Mouse (Mus musculus) bone marrow macrophage, adult 2 months (primary cell): Measurements from ENCODE around the gene Tmsb15l. TPM values are rescaled to one million over a fixed set of nuclear protein-coding genes. Genes with fewer than 3 reads are reported as not detected.
"Not testable (repeated sequence)": the region's sequence is repeated elsewhere in the genome, so short reads cannot be mapped to it uniquely, and the experiment has no call there.

Experiments
- H3K27ac ChIP-seq: 2 replicates; pipeline ENCODE4 v1.5.1; 2012; ENCODE audit warnings: low read depth, low read length; ENCODE audit not compliant: insufficient read depth
- H3K4me1 ChIP-seq: 2 replicates; pipeline ENCODE4 v1.6.1; 2012; ENCODE audit warnings: low read length; ENCODE audit not compliant: control insufficient read depth, insufficient read depth
- H3K4me3 ChIP-seq: 2 replicates; pipeline ENCODE4 v1.5.1; 2012; ENCODE audit warnings: mild to moderate bottlenecking, low read length, moderate library complexity; ENCODE audit not compliant: insufficient read depth
- CTCF ChIP-seq: IDR thresholded peaks from 2 replicates; pipeline ENCODE4 v1.5.1; 2012; ENCODE audit warnings: low read depth, mild to moderate bottlenecking, low read length, moderate library complexity
- POLR2A ChIP-seq: IDR thresholded peaks from 2 replicates; pipeline ENCODE4 v1.6.1; 2012; ENCODE audit warnings: mild to moderate bottlenecking, low read depth, low read length, borderline replicate concordance
- polyA plus RNA-seq: library from polyadenylated mRNA; stranded (reverse); fragments of >200 nt; gene quantifications from 2 replicates; pipeline ENCODE4 v1.2.4, GENCODE M21; 2012; ENCODE audit not compliant: missing spikeins, insufficient read depth, insufficient read length

The Tmsb15l gene
- polyA plus RNA-seq, 1 experiment: not detected

DNA sequence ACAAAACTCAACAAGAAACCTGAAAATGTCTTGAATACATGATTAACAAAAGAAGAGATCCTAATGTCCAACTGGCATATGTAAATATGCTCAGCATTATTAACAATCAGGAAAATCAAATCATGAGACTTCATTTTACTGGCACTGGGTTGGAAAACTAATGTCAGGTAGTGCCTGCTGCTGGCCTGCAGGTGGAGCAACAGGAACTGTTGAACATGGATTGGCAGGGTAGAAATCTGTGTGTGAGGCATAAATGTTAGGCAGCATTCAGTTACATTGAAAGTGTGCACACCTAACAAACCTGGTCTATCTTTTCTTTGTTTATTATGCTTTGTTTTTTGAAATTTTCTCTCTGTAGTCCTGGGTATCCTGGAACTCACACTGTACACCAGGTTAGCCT, 1.9 kb upstream of the Tmsb15l start:
- Histone ChIP-seq H3K27ac (no peak overlapping the region), H3K4me3 (no peak overlapping the region), H3K4me1 (no peaks in the 10 kb centered on the region)
- TF ChIP-seq POLR2A (no peak), CTCF (no peak)

DNA sequence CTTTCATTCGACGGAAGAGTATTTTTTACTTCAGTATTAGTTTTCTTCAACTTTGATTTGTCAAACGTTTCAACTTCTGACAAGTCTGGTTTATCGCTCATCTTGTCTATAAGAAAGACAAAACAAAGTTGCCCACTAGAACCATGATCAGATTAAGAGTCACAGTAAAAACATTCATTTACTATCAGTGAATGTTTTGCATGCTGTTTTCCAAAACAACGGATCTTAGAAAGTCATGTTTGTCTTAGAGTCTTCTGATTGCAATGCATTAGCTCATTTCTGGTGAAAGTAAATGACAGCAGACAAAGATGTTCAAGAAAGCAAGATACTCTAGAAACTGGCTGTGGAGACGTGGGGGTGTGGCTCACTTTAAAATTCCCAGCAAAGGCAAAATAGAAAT, 1.3 kb downstream of the Tmsb15l start, which contains the start of gene Tmsb15b2:
Gene Tmsb15b2 (minus strand): TSS at position 101 of the 400 bp plus-strand sequence.
- H3K4me3 ChIP-seq, H3K27ac ChIP-seq, H3K4me1 ChIP-seq: not testable (repeated sequence)

DNA sequence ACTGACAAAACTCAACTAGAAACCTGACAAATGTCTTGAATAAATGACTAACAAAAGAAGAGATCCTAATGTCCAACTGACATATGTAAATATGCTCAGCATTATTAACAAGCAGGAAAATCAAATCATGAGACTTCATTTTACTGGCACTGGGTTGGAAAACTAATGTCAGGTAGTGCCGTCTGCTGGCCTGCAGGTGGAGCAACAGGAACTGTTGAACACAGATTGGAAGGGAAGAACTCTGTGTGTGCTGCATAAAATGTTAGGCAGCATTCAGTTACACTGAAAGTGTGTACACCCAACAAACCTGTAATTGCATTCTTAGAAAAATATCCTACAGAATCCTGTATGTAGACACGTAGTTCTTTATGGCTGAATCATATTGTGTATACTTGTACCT, 17.0 kb downstream of the Tmsb15l start:
- no peak overlapping the region for H3K27ac ChIP-seq
- no peak overlapping the region for H3K4me3 ChIP-seq
- no peak for TF ChIP-seq CTCF
- TF ChIP-seq POLR2A: no peak
- no peaks in the 10 kb centered on the region for H3K4me1 ChIP-seq

DNA sequence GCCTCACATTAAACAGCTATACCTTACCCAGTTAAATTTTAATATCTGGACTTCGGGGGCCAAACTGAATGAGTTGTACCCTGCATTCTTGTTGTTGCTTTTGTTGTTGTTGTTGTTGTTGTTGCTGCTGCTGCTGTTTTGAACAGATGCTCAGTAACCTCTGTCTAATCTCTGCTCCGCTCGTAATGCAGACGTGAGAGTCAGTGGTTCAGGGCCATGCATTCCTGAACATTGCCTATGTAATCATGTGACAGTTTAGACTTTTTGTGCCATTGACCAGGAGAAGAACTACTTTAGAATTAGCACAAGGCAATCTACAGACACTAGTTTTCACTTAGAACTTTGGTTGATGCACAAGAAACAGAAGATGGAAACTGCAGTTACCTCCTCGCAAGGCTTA, 18.4 kb downstream of the Tmsb15l start:
- H3K4me3 ChIP-seq, H3K27ac ChIP-seq: not testable (repeated sequence)

DNA sequence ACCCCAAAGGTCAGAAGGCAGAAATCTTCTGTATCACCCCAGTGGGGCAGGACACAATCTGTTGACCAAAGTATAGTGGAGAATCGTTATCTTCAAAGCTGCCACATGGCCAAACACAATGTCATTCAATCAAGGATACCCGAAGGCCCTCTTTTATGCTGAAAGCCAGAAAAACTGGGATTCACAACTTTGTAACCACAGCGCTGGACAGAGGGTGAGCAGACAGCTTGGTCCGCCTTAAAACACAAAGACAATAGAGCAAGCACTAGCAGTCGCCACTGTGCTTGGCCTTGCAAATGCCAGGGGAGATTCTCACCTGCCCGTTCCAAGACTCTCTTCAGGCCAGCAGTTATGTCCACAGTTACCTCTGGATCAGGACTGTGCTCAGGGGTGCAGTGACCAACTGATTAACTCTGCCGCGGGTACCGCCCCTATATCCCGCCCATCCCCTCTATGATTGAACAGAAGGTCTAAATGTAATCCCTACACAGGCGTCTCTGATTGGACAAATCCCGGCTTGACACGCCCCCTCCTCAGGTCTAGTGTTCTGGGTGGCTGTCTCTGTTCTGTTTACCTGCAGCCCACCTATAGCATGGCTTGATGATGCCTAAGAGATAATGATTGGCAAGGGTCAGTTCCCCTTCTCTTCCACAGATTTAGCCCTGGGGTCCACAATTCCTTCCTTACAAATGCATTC, 18.9 kb downstream of the Tmsb15l start:
- H3K4me1 ChIP-seq: not testable (repeated sequence)

More for the DNA sequence above, 18.4 kb downstream of the Tmsb15l start:
- not testable (repeated sequence) for H3K4me1 ChIP-seq

DNA sequence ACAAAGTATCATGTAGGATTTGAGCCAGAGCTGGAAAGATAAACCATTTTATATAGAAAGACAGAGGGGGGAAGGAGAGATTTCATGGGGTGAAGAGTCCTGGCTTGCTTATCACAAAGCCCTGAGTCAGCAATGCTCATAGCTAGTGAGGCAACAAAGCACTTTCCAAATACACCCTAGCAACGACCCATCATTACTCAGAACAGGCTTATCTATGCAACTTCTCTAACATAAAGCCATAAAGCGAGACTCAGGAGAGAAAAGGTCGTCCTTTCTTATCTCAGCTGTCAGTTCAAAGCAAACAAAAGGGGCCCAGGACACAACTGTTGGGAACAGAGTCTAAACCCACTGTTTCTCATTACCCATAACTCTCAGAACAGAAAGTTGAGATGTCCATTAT, 38.7 kb downstream of the Tmsb15l start:
- H3K4me3 ChIP-seq: no peak overlapping the region
- no peaks in the 10 kb centered on the region for H3K4me1 ChIP-seq
- TF ChIP-seq POLR2A (no peak), CTCF (no peak)
- H3K27ac ChIP-seq: no peak overlapping the region

More for the DNA sequence above, 18.9 kb downstream of the Tmsb15l start:
- H3K27ac ChIP-seq, H3K4me3 ChIP-seq: not testable (repeated sequence)

DNA sequence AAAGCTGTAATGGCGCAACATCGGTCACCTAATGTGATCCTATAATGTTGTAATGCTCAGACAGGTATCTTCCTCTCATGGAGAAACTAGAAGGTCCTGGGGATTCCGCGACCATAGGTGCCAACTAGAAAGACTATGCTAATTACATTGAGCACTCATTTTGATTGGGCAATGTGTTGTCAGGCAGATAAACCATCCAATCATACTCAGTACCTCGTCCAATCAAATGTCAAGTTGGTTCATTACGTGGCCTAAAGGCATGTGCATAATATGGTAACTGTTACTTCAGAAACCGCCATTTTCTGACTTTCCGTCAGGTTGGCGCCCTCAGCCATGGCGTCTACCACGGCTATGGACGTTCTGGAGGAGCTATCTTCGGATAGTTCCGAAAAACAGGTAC, 49.6 kb downstream of the Tmsb15l start, which contains the start of gene H2bfm:
Gene H2bfm (plus strand): TSS at position 295 of the 400 bp plus-strand sequence.
- Histone ChIP-seq H3K4me3 (no peak within 1 kb of the TSS), H3K27ac (no peak within 1 kb of the TSS), H3K4me1 (no peaks in the 10 kb centered on the region)
- no peak for TF ChIP-seq CTCF

DNA sequence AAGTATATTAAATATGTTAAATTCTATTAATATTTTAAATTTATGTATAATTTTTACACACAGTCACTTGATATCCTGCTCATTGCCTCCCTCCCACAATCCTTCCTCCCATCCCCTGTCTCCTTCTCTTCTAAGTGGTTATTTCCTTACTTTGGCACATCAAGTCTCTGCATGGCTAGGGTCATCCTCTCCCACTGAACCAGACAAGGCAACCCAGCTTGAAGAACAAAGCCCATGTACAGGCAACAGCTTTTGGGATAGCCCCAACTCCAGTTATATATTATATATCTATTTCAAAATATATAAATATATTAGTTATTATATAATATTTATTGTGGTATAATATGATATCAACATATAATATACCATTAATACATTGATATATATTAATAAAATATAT, 50.8 kb downstream of the Tmsb15l start:
- Histone ChIP-seq H3K27ac (no peak overlapping the region), H3K4me1 (no peaks in the 10 kb centered on the region), H3K4me3 (no peak overlapping the region)
- no peak for TF ChIP-seq POLR2A
- no peak for TF ChIP-seq CTCF

Other genes starting within 250 kb of the Tmsb15l start
- 185 TPM in 2 replicates for gene Morf4l2, start 233.2 kb downstream of the Tmsb15l start, polyA plus RNA-seq
- gene Glra4, start 196.7 kb downstream of the Tmsb15l start, polyA plus RNA-seq: not detected in 2 replicates
- 0.31 and 0.53 TPM in 2 replicates for gene Plp1, start 154.2 kb downstream of the Tmsb15l start, polyA plus RNA-seq
- not detected in 2 replicates for gene Rab9b, start 108.1 kb downstream of the Tmsb15l start, polyA plus RNA-seq
- gene H2bfm, start 49.5 kb downstream of the Tmsb15l start, polyA plus RNA-seq: not detected in 2 replicates
- gene Tmsb15b2, start 1.4 kb downstream of the Tmsb15l start, polyA plus RNA-seq: 5.7 and 5.9 TPM in 2 replicates
- gene Tmsb15b1, start within 50 bp of the Tmsb15l start, polyA plus RNA-seq: 6.1 and 7.2 TPM in 2 replicates
- gene Zcchc18, start 16.3 kb upstream of the Tmsb15l start, polyA plus RNA-seq: not detected in 2 replicates
- gene Slc25a53, start 61.4 kb upstream of the Tmsb15l start, polyA plus RNA-seq: 6.1 and 7.8 TPM in 2 replicates
- gene Fam199x, start 72.7 kb upstream of the Tmsb15l start, polyA plus RNA-seq: 5.4 and 5.9 TPM in 2 replicates
- gene Esx1, start 145.2 kb upstream of the Tmsb15l start, polyA plus RNA-seq: 0.48 TPM in 1 of 2 replicates, not detected in the other